Mouse (Mus musculus) heart, postnatal 0 days (tissue): ENCODE measurements around the gene Dnajc10. TPM values are rescaled to one million over a fixed set of nuclear protein-coding genes. Genes with fewer than 3 reads are reported as not detected.

Experiments used
- ATAC-seq: fragments of 200-750 bp; cut with Nextera tagmentation; 2 replicates; pipeline ENCODE4 v1.8.0; 2017; ENCODE audit warnings: low read depth, moderate number of reproducible peaks, moderate library complexity; ENCODE audit not compliant: insufficient read depth
- DNase-seq: peaks from one replicate; pipeline ENCODE4 v3.0.0-alpha.2; 2016; ENCODE audit warnings: low spot score
- H3K27ac ChIP-seq: fragments of 300-500 bp; sonication (generic); 2 replicates; pipeline ENCODE4 v1.5.1; 2014; ENCODE audit warnings: low read depth, mild to moderate bottlenecking
- H3K27me3 ChIP-seq: fragments of 300-500 bp; sonication (generic); 2 replicates; pipeline ENCODE4 v1.6.1; 2014; ENCODE audit warnings: low read length, mixed read lengths; ENCODE audit not compliant: control insufficient read depth, insufficient read depth
- H3K36me3 ChIP-seq: fragments of 300-500 bp; sonication (generic); replicated peaks from 2 replicates; pipeline ENCODE4 v1.6.1; 2014; ENCODE audit warnings: low read length, mixed read lengths; ENCODE audit not compliant: control insufficient read depth, insufficient read depth
- H3K4me1 ChIP-seq: fragments of 300-500 bp; sonication (generic); 2 replicates; pipeline ENCODE4 v1.6.1; 2014; ENCODE audit warnings: antibody characterized with exemption; ENCODE audit not compliant: control insufficient read depth, insufficient read depth
- H3K4me2 ChIP-seq: fragments of 300-500 bp; sonication (generic); 2 replicates; pipeline ENCODE4 v1.6.1; 2014; ENCODE audit warnings: low read depth, mild to moderate bottlenecking, low read length, moderate library complexity
- H3K4me3 ChIP-seq: fragments of 300-500 bp; sonication (generic); 2 replicates; pipeline ENCODE4 v1.5.1; 2014; ENCODE audit warnings: low read depth, low read length
- H3K9ac ChIP-seq: fragments of 300-500 bp; sonication (generic); replicated peaks from 2 replicates; pipeline ENCODE4 v1.6.1; 2014; ENCODE audit warnings: low read depth, low read length, mixed read lengths
- H3K9me3 ChIP-seq: fragments of 300-500 bp; sonication (generic); replicated peaks from 2 replicates; pipeline ENCODE4 v1.6.1; 2016; ENCODE audit warnings: low read length; ENCODE audit not compliant: control insufficient read depth
- CTCF ChIP-seq: IDR thresholded peaks from 2 replicates; pipeline ENCODE4 v1.5.1; 2016; ENCODE audit warnings: antibody characterized with exemption, control low read depth, low read depth
- EP300 ChIP-seq: IDR thresholded peaks from 2 replicates; pipeline ENCODE4 v1.6.1; 2016; ENCODE audit warnings: antibody characterized with exemption, low read depth
- WGBS: fragments of 180-500 bp; shearing (Covaris S2); extraction: QIAGEN DNeasy Blood & Tissue Kit; methylation state at CpG from one replicate; pipeline ENCODE4 v1.1.7; 2014; 5-methylcytosine and 5-hydroxymethylcytosine counted together
- polyA plus RNA-seq: library from polyadenylated mRNA; unstranded; fragments of >200 nt; fragmentation: Nextera tagmentation; extraction: Ambion mirVana; gene quantifications from 2 replicates; pipeline ENCODE4 v1.2.1, GENCODE M21; 2015
- total RNA-seq: library from RNA; depleted of rRNA; stranded (reverse); fragments of >200 nt; gene quantifications from 2 replicates; pipeline ENCODE4 v1.2.3, GENCODE M21; 2014; ENCODE audit warnings: low replicate concordance

Dnajc10 gene
- total and polyA plus RNA-seq, 2 experiments from 2014 or later: 30.8 to 45.2 TPM

DNA sequence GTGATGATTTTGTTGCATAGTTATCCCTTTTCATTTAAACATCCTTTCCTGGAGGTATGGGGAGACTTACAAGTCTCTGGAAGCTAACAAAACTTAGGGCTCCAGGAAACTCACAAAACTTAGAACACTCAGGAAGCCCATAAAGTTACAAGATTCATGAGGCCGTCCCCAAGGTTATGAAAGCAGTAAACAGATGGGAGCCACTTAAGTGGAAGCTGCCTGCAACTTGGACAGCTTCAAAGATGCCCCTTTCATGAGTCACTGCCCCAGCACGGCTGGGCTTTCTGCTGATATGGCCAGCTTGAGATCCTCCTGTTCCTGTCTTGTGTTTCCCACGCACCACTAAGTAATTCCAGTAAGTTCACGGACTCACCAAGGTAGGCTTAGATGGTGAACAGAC is 69.2 kb downstream of the Dnajc10 start:
- ATAC-seq (no peak), DNase-seq (no peak)
- no peaks in the 10 kb centered on the region for H3K27me3 ChIP-seq
- no peaks in the 10 kb centered on the region for H3K36me3 ChIP-seq
- H3K4me3 ChIP-seq: no peak overlapping the region
- no peak overlapping the region for H3K4me2 ChIP-seq
- TF ChIP-seq CTCF (no peak), EP300 (no peak)
- no peaks in the 10 kb centered on the region for H3K9me3 ChIP-seq
- H3K4me1 ChIP-seq: no peaks in the 10 kb centered on the region
- H3K9ac ChIP-seq: no peak overlapping the region
- 47% methylated on average over 4 of the region's 4 CpGs for WGBS
- no peak overlapping the region for H3K27ac ChIP-seq

- Histone ChIP-seq H3K9me3 (no peaks in the 10 kb centered on the region), H3K9ac (no peak overlapping the region), H3K27ac (no peak overlapping the region), H3K27me3 (no peaks in the 10 kb centered on the region), H3K4me2 (no peak overlapping the region), H3K36me3 (no peaks in the 10 kb centered on the region), H3K4me3 (no peak overlapping the region), H3K4me1 (no peaks in the 10 kb centered on the region)
- DNase-seq: no peak
- ATAC-seq: no peak
- TF ChIP-seq CTCF: no peak
- no peak for TF ChIP-seq EP300
- WGBS: 94% methylated on average over 2 of the region's 2 CpGs
These were observed 71.0 kb downstream of the Dnajc10 start for GRCm38 (mm10) chr2:80386255-80386654.

DNA sequence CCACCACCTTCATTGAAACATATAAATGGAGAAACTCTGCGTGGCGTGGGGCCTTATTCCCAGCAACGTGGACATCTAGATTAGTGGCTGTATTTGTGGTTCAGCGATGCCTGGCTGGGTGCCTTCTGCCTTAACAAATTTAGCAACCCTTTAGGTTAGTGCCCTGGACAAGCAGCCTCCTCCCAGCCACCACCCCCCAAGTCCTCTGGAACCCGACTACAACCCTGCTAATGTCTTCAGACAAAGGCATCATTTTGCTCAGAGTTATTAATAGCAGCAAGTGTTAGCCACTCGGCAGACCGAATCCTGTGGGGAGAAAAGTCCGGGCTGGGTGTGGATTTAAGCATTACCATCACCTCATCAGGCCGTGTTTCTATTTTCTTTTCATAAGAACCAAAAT is 72.4 kb downstream of the Dnajc10 start:
- ATAC-seq (no peak), DNase-seq (no peak)
- no peak overlapping the region for H3K9ac ChIP-seq

DNA sequence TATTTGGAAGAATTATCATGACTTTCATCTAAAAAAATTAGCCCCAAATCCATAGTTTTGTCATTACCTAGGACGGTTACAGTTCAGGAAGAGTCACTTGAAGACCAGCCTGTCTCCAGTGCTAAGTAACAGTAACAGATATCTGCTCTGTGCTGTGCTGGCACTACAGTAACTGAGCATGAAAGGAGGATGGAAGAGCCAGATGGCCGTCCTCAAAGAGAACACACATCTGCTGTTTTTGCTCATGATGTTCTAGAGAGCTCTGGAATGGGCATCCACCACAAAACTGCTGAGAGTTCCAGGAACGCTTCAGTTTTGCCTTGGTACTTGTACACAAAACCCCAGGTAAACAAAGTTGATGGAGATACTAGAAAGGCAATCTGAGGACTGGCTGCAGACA is 73.1 kb downstream of the Dnajc10 start:
- Histone ChIP-seq H3K4me1 (no peaks in the 10 kb centered on the region), H3K9ac (no peak overlapping the region), H3K9me3 (no peaks in the 10 kb centered on the region), H3K36me3 (no peaks in the 10 kb centered on the region), H3K4me2 (no peak overlapping the region), H3K27me3 (no peaks in the 10 kb centered on the region), H3K4me3 (no peak overlapping the region), H3K27ac (no peak overlapping the region)
- 57% methylated on average over 3 of the region's 3 CpGs for WGBS
- TF ChIP-seq EP300: no peak
- no peak for TF ChIP-seq CTCF
- DNase-seq (no peak), ATAC-seq (no peak)

More for the DNA sequence above, 72.4 kb downstream of the Dnajc10 start:
- no peaks in the 10 kb centered on the region for H3K36me3 ChIP-seq
- H3K27ac ChIP-seq: no peak overlapping the region
- no peak overlapping the region for H3K4me3 ChIP-seq
- WGBS: 23% methylated on average over 9 of the region's 9 CpGs
- H3K4me1 ChIP-seq: no peaks in the 10 kb centered on the region
- TF ChIP-seq CTCF: no peak
- TF ChIP-seq EP300: no peak
- H3K4me2 ChIP-seq: no peak overlapping the region
- no peaks in the 10 kb centered on the region for H3K27me3 ChIP-seq
- no peaks in the 10 kb centered on the region for H3K9me3 ChIP-seq

GRCm38 (mm10) chr2:80396057-80396456 is 80.8 kb downstream of the Dnajc10 start:
- Histone ChIP-seq H3K4me3 (no peak overlapping the region), H3K4me2 (no peak overlapping the region), H3K4me1 (no peaks in the 10 kb centered on the region; the same call in 1 of the 2 replicates), H3K36me3 (no peaks in the 10 kb centered on the region), H3K27me3 (no peaks in the 10 kb centered on the region), H3K9me3 (no peaks in the 10 kb centered on the region), H3K27ac (no peak overlapping the region), H3K9ac (no peak overlapping the region)
- ATAC-seq (no peak), DNase-seq (no peak)
- WGBS: 58% methylated on average over 7 of the region's 7 CpGs
- TF ChIP-seq CTCF (no peak), EP300 (no peak)

- H3K27me3 ChIP-seq: no peaks in the 10 kb centered on the region
- TF ChIP-seq CTCF: no peak
- no peak for TF ChIP-seq EP300
- no peaks in the 10 kb centered on the region; the same call in 1 of the 2 replicates for H3K4me1 ChIP-seq
- no peak for DNase-seq
- no peak overlapping the region for H3K27ac ChIP-seq
- H3K36me3 ChIP-seq: no peaks in the 10 kb centered on the region
- H3K4me3 ChIP-seq: no peak overlapping the region
- no peaks in the 10 kb centered on the region for H3K9me3 ChIP-seq
- 75% methylated on average over 3 of the region's 3 CpGs for WGBS
- no peak overlapping the region for H3K4me2 ChIP-seq
- H3K9ac ChIP-seq: no peak overlapping the region
- ATAC-seq: no peak
These were observed 81.6 kb downstream of the Dnajc10 start for GRCm38 (mm10) chr2:80396864-80397263.
